Mouse (Mus musculus) liver, postnatal 0 days (tissue): Measurements from ENCODE around the gene Fahd1.

Source experiments
- CTCF ChIP-seq: sonication (generic); IDR thresholded peaks from 2 replicates; pipeline ENCODE4 v1.5.1; 2016; ENCODE audit warnings: antibody characterized with exemption, low read depth
- EP300 ChIP-seq: IDR thresholded peaks from 2 replicates; pipeline ENCODE4 v1.6.1; 2016; ENCODE audit warnings: antibody characterized with exemption, low read depth, mild to moderate bottlenecking

GRCm38 (mm10) chr17:24848600-24849031 lies 1.5 kb downstream of the Fahd1 start:
- TF ChIP-seq CTCF (peak; percentile 14; the same call in 1 of the 2 replicates), EP300 (peak; percentile 68; the same call in 1 of the 2 replicates)
